Mouse (Mus musculus) WW6 (cell line): ENCODE measurements around the gene Rpl10-ps3.
A peak's percentile ranks its signal among the peaks of the same experiment; 100 is the strongest.

ENCODE experiments used
- DNase-seq: peaks from one replicate; pipeline ENCODE4 v3.0.0-alpha.2; 2013; ENCODE audit warnings: low read depth, low spot score

Gene Rpl10-ps3

DNA sequence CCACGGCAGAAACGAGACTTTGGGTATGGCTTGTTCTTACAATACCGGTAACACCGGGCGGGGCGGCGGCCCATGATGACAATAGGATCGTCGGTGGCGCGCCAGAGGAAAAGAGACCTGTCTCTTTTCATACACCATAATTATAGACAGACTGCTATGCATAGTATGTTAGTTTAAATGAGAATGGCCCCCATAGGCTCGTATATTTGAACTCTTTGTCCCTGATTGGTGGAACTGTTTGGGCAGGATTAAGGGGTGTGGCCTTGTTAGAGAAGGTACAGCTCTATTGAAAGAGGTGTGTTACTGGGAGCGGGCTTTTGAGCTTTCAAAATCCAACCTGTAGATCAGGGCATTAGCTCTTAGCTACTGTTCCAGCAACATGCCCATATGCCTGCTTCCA, at the start of gene Rpl10-ps3:
TSS of gene Rpl10-ps3 (minus strand) at position 101 of the 400 bp plus-strand sequence.
- DNase-seq = no peak

DNA sequence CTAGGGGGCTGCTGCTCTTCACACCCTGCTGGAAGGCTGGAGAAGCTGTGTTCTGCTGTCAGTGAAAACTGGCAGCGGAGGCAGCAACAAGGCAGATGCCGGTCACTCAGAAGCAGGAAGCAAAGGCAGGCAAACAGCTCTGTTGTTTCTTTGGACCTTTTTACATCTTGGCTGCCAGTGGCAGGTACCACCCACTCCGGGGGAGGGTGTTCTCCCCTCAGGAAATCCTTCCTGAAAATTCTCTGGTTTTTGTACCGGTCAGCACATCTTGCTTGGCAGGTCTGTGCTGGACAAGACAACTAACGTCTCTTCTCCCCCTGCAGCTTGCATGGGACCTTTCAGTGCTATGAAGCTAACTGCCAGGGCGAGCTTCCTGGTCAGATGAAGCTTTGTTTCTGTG, 30.8 kb upstream of the Rpl10-ps3 start:
- DNase-seq = no peak

DNA sequence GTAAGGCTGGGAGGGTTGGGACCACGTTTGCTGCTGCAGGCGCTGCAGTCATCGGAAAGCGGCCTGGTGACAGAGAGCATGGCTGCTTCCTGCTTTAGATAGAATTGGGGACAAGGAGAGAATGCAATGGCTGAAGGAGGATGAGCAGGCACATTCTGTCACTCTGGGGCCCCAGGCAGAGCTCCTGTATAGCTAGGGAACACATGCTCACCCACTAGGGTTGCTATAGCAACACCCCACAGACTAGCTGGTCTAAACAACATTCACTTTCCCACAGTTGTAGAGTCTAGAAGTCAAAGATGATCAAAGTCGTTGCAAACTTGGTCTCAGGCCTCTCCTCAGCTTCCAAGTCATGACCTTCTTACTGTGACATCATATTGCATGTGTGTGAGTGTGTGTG, 29.9 kb upstream of the Rpl10-ps3 start:
- DNase-seq = no peak

DNA sequence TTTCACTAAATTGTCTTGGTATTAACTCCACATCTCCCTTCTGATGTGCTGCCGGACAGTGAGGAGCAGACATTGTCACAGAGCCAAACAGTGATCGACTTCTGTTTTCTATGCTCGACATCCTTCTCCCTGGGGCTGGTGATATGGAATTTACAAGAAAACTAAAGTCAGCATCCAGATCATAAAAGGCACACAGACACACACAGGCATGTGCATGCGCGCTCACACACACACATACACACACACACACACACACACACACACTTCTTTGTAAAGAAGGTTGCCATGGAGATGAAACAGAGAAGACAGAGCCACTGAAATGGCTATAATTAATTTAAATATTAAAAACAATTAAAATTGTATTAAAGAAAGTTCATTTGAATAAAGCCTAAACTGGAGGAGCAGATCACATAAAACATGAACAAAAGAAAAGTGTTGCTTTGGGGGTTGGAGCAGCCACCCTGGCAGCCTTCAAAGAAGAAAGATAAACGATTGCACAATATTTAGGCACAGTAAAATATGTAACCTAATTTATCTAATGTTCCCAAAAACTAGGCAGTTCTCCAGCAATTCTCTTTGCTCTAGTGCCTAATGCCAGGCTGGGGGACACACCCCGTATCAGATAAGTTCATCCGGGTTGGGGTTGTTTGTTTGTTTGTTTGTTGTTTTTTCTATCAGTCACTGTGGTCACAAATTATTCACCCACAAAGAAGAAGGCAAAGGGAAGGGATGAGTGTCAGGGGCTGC, 24.0 kb upstream of the Rpl10-ps3 start:
- no peak for DNase-seq

DNA sequence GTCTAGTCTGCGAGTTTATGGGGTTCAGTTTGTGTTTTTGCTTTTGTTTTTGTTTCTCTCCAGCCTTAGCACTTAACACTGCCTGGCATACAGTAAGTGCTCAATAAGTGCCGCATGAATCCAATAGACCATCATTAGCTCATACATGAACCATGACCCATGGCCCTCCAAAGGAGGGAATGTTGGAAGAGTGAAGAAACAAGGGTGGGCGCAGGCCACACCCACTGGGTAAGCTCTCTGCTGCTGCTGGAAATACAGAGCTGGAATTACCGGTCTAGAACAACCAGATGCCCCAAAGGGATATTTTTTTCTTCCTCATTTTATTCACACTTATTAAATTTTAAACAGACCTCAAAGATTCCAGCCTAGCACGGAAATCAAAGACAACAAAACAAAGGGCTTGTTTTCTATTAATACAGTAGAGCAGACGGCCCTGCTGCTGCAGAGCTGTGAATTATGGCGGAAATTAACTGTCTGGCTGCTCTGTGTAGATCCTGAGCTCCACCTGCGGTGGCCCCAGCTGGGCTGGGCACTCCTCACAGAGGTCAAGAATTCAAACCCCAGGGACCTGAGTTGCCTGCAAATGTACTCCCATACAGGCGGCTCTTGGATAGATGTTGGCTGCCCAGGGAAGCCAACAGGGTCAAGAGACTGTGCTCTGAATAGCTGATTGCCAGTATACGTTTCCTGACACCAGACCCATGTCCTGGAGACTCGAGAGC, 20.5 kb upstream of the Rpl10-ps3 start:
- no peak for DNase-seq

DNA sequence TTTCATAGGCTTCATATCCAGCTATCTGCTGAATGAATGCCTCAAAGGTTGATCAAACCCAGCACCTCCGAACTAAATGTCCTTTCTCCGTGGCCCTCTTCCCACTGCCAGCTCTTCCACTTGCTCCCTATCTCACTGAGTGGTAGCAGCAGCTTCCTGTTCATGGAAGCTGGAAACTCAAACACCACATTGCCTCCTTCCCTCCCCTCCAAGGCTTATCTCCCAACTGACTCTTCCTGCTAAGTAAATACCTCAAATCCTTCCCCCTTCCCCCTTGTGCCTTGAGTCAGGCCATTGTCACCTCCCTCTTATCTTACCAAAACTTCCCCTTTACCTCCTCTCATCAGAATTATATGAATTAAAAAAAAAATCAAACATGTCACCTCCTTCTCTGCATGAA, 19.2 kb upstream of the Rpl10-ps3 start:
- DNase-seq = no peak

DNA sequence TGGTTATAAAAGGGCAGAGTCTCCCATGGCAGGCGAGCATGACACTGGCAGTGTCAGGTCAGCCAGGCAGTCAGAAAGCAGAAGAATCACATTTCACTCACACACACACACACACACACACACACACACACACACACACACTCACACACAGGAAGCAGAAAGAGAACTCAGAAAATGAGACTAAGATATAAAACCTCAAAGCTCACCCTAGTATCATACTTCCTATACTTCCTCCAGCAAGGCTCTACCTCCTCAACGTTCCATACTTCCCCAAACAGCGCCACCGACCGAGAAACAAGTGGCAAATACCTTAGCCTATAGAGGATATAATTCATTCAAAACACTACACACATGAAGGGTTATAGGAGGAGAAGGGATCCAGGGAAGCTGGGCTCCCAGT, 18.5 kb upstream of the Rpl10-ps3 start:
- no peak for DNase-seq

DNA sequence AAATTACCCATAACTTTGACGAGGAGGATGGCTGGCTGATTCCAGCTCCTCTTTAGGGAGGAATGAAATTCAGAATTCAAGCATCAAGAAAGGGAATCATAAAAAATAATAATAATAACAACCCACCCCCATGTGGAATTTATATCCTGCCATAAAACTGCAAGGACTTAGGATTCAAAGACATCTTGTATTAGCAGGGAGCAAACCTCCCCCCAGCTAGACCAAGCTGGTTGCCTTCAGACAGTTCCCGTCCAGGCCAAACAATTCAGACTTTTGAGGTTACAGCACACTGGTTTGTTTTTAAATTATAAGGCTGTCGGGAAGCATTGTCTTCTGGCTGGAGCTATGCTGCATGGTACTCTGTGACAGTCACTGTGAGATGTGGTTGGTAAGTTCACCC, 17.8 kb upstream of the Rpl10-ps3 start:
- no peak for DNase-seq

DNA sequence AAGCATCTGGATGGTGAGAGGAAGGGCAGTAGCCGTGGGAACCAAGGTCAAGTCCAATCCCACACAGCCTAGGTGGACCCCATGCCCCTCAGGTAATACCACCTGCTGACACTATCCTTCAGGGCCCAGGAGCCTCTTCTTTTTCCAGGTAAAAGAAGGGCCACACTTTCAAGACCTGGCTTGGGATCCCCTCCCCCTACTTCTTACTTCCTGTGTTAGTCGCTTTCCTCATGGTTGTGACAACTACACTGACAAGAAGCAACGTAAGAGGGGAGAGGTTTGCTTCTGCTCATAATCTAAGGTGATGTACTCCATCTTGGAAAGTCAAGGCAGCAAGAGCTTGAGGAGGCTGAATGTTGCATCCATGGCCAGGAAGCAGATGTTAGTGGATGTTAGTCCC, 15.6 kb upstream of the Rpl10-ps3 start:
- DNase-seq = no peak

DNA sequence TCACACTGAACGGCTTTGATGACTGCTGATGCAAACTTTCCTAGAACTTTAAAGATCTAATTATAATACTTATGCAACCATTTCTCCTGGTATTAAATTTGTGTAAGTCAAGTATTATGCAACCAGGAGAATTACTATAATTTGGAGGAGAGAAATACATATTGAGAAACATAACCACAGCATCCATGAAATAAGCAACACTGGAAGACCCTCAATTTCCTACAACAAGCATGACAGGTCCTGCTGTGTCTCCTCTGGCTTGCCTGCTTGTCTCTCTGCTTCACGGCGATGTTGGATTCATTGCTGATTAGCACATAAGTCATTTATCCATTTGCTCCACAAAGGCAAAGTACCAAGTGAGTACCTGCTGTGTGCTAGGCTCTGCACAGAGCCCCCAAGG, 12.6 kb upstream of the Rpl10-ps3 start:
- DNase-seq = no peak

DNA sequence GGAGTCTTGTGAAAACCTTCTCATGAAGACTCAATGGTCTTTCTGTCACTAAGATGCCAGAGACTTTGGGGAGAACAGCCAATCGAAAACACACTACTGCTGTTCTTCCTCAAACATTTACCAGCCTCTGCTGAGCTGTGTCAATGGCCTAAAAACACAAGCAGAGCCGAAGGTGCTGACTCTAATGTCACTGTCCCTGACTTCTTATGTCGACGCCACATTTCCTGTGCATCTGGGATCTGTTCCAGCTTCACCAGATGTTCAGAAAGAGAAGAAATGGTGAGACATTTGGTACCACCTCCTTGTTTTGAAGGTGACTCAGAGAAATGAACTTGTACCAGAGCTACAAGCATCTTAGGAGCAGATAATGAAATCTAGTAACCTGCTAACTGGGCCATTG, 7.0 kb upstream of the Rpl10-ps3 start:
- DNase-seq = no peak

DNA sequence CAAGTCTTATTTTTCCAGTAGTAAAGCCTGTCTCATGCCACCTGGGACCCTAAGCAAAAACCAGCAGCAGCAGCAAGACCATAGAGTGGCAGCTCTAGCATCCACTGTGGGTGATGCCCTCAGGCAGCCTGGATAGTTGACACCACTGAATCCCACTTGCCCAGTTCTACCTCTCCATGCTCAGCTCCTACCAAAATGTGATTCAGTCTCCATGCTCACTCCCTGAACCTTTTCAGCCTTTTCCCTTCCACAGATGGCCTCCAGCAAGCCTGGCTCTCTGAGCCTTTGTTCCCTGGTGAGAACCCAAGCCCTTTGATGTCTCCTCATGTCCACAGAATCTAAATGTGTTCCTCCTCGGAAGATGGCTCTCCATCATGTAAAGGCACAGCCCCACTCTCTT, 5.8 kb upstream of the Rpl10-ps3 start:
- DNase-seq = no peak

DNA sequence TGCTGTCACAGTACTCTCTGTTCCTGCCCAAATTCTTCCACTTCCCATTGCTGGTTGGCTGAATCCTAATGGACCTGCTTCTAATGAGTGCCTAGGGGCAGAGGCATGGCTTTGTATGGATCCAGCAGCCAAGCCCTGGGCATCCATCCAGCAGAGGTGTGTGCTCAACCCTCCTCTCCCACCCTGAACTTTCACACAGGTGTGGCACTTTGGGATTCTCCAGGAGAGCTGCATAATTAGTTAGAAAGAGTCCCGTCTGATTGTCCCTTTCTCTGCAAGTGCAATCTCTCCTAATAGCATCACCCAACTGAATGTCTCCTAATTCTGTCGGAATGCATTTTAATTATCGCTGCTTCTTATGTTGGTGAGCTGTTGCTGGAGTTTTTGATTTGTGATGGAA, 4.4 kb upstream of the Rpl10-ps3 start:
- no peak for DNase-seq

DNA sequence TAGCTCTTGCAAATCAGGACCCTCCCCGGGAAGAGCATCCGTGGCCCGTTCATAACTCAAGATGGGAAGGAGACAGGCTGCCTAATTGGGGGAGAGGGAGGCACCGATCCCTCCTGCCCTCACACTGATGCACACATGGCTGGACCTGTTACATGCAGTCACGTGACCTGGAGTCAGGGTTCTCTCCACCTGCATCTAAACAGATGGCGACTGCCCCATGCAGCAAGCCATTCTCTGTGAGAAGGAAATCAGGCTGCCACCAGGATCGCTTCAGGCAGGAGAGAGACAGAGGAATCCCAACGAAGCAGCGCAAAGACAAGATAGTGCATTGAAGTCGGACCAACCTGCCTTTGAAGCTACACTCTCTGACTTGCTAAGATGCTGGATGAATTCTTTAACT, 3.5 kb upstream of the Rpl10-ps3 start:
- no peak for DNase-seq

DNA sequence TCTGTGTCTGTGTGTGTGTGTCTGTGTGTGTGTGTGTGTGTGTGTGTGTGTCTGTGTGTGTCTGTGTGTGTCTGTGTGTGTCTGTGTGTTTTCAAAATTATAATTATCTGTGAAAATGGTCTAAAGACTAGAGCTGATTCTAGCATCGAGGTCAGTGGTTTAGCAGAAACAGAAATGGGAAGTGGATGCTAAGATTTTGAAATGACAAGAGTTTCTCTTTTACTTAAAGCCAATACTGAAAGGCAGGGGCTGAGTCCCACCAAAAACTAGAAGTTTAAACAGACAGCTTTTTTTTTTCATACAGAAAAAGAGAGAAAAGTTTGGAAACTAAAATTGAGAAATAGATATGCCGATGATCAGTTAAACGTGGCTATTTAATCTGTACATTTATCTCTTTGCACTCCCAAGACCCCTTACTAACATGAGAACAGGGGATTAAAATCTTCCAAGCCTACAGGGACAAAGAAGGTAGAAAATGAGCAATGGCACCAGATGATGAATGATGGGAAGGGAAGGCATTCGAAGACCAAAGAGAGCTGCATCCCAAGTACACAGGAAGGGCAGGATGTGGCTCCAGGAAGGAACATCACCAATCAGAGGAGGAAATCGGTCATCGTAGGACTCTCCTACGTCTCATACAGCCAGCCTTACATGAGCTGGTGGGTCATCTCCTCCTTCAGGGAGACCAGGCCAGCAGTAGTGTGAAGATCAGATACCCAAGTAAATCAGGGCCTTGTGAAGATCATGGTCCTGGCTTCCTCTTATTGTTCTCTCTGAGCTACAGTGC, 9.0 kb downstream of the Rpl10-ps3 start:
- no peak for DNase-seq

DNA sequence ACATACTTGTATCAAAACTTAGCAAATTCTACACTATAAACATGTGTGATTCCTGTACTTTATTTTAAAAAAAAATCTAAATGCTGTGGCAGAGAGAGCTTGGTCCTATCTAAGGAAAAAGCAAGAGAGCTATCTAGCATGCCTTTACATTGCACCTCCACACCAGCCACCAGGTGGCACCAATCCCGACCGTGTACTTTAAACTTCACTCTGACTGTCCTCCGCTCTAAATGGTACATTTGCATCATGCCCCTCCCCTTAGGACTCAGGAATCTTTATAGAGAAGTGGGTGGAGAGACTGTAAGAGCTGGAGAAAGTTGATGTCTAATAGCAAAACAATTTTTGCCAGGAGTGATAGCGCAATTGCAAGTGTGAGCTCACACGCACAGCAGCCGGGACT, 11.4 kb downstream of the Rpl10-ps3 start:
- DNase-seq = peak; percentile 39

DNA sequence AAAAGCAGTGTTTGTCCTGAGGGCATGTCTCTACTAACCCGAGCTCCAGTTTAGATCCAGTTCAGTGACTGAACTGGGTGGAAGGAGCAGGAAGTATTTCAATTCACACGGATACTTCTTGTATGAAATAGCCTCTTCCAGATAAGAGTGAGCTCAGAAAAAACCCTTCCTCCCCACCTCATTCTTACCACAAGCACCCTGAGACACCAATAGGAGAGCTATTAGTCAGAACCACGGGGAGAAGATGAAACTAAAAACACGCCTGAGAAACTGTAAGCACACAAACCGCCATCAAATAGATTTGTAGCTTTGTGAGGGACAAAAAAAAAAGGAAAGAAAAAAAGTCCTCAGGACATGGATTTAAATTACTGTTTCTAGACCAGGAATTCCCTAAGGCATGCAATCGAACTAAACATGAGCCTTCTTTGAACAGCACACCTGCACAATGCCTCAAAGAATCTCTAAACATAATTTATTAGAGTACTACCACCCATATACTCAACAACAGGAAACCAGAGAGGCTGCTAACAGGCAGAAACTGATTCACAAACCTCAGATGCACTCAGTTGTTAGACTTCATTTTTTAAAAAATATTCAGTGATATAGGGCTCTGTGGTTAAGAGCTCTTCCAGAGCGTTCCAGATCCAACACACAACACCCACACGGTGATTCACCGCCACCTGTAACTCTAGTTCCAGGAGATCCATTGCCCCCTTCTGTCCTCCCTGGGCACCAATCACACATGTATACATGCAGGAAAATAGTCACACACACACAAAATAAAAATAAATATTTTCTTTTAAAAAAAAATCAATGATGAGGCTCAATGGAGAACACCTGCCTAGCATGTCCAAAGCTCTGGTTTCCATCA, 20.2 kb downstream of the Rpl10-ps3 start:
- DNase-seq = no peak

DNA sequence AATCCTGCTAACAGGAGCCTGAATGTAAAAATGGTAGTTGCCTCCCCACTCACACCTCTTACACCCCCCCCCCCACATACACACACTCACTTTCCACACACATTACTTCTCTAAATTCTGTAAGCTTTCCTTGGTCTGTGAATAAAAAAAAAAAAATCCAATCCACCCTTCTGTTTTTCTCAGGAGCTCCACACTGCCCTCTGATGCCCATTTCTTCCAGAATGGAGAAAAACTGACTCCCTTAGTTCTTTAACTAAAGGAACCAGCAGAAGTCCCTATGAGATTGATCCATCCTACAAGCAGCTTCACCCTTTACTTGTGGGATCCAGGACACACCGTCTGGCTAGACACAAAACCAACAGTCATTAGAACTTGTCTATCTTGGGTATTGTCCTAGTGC, 24.0 kb downstream of the Rpl10-ps3 start:
- DNase-seq = no peak

DNA sequence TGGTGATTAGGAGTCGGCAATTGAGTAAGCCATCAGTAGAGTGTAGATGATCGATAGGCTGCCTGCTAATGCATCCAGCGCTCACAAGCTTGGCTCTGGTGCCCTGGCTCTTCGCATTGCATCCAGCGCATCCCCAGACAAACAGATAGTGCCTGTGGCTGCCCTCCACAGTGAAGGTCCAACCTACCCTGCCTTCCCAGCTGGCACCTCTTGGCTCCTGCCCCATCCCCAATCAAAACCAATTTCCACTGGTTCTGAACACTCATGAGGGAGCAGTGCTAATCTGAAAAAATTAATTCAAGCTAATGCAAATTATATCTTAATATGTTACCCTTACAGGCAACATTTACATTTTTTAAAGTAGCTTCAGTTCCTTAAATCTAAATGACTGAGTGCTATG, 25.3 kb downstream of the Rpl10-ps3 start:
- no peak for DNase-seq

DNA sequence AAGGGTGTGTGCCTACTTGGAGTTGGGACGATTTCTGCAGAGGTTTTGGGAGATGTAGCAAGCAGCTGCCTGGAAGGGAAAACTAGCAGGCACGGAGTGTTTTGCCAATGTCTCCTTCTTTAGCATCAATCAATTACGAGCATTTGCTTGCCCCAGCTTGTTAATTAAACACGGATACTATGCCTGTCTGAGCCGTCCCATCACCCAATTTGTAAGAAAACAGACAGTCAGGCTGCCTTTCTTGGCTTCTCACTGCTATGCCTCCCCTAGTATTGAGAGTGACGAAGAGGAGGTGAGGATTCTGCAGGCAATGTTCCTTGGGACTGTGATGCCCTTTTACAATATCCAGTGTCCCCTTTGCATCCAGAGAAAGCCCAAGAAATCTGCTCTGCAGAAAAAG, 27.5 kb downstream of the Rpl10-ps3 start:
- DNase-seq = no peak

DNA sequence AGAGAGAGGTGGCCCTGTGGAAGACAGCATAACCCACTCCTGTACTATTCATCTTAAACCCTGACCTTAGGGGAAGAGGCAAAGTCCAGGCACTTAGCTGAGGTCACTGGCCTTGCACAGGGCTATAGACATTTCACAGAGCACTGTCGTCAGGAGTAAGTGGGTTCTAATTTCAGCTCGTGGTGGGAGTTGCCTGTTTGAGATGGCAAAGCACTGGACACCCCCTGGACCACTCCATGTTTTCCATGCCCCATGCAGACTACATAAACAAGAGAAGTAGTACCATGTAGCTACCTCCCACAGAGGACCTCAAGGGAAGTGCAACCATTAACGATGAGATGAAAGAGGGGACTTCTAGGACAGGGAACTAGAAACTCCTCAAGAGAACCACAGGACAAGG, 29.1 kb downstream of the Rpl10-ps3 start:
- no peak for DNase-seq
